Mouse (Mus musculus) bone marrow, adult 2 months (tissue): ENCODE results near the gene Rgl1.

Experiments used
- CTCF ChIP-seq: fragments of 200-500 bp; IDR thresholded peaks from 2 replicates; pipeline ENCODE4 v1.5.1; 2011; ENCODE audit warnings: low read length, control low read depth; ENCODE audit not compliant: control insufficient read depth, insufficient read depth
- POLR2A ChIP-seq: fragments of 200-500 bp; IDR thresholded peaks from 2 replicates; pipeline ENCODE4 v1.6.1; 2011; ENCODE audit warnings: low read depth, mild to moderate bottlenecking, control low read depth, low read length, borderline replicate concordance; ENCODE audit not compliant: control insufficient read depth

DNA sequence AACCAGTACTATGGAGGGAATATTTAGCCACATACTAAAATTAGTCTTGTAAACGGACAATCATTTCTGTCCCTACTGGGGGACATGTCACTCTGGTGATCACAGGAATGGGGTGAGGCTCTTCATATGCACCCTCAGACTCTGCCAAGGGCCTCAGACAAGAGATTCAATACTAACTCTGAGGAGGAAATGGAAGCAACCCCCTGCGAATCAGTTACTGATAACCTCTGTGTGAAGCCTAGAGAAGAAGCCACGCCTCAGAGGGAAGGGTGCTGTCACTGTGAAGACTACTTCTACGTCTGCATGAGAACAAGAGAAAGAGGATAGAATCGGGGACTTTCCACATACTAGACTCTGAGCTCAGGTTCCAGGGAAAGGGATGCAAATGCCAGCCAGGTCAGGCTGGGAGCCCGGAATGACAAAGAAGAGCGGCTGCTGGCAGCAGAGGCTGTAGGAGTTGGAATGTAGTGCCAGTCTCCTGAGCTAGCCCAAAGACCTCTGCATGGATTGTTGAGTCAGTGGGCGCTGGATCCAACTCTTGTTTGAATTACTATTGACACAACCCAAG, 29.6 kb upstream of the Rgl1 start:
- TF ChIP-seq CTCF (no peak), POLR2A (no peak)
